Mouse (Mus musculus) heart, postnatal 14 days (tissue): Measurements from ENCODE around the gene Mpo. TPM values are rescaled to one million over a fixed set of nuclear protein-coding genes. Genes with fewer than 3 reads are reported as not detected.

Source experiments
- microRNA-seq, 2 experiments: library from miRNA; unstranded; fragments of <30 nt; microRNA quantifications; one replicate each; pipeline ENCODE4 v1.2.0; 2021 to 2022
- total RNA-seq, 2 experiments: library from RNA; stranded (reverse); gene quantifications; 2 replicates each; pipeline ENCODE4 v1.2.3; 2021

Mpo gene
- total RNA-seq, 2 experiments from 2014 or later = 0.61 TPM; not detected in 1

Small RNA genes lying within 50 kb of the gene (microRNA-seq; reads per million reads assigned to microRNA genes)
- gene Mir142 (0 reads per million in 2 experiments), gene Mir142b (0 reads per million in 2 experiments)

Other genes starting within 250 kb of the Mpo start
- not detected for gene Gm11492, start 226.9 kb upstream of the Mpo start, total RNA-seq
- gene Sept4, start 224.7 kb upstream of the Mpo start, total RNA-seq = 10 to 100 TPM; 70.3 to 70.8 TPM
- gene Mtmr4, start 201.4 kb upstream of the Mpo start, total RNA-seq = 10 to 100 TPM; 16.0 to 22.9 TPM
- gene Hsf5, start 176.4 kb upstream of the Mpo start, total RNA-seq = under 1 TPM in 1 of 2 experiments, not detected in 1; 0.07 TPM
- gene Rnf43, start 130.9 kb upstream of the Mpo start, total RNA-seq = under 1 TPM; 0.39 to 0.67 TPM
- 10 to 100 TPM; 47.8 to 51.1 TPM for gene Supt4a, start 56.0 kb upstream of the Mpo start, total RNA-seq
- gene Tspoap1, start 33.0 kb upstream of the Mpo start, total RNA-seq = under 1 TPM; 0.17 to 0.19 TPM
- under 1 TPM in 1 of 2 experiments, not detected in 1; 0.22 TPM for gene Lpo, start 34.7 kb downstream of the Mpo start, total RNA-seq
- 1 to 10 TPM; 2.1 to 2.9 TPM for gene Mks1, start 59.6 kb downstream of the Mpo start, total RNA-seq
- not detected for gene Epx, start 82.0 kb downstream of the Mpo start, total RNA-seq
- not detected for gene Olfr462, start 98.7 kb downstream of the Mpo start, total RNA-seq
- not detected for gene Olfr463, start 103.8 kb downstream of the Mpo start, total RNA-seq
- not detected for gene Olfr464, start 127.4 kb downstream of the Mpo start, total RNA-seq
- 100 to 1,000 TPM; 301 to 315 TPM for gene Dynll2, start 194.0 kb downstream of the Mpo start, total RNA-seq